Mouse (Mus musculus): ENCODE measurements around the gene AU018091. TPM values are rescaled to one million over a fixed set of nuclear protein-coding genes. Genes with fewer than 3 reads are reported as not detected.

Gene AU018091
- polyA plus RNA-seq, 1 experiment, result 0.66 TPM

DNA sequence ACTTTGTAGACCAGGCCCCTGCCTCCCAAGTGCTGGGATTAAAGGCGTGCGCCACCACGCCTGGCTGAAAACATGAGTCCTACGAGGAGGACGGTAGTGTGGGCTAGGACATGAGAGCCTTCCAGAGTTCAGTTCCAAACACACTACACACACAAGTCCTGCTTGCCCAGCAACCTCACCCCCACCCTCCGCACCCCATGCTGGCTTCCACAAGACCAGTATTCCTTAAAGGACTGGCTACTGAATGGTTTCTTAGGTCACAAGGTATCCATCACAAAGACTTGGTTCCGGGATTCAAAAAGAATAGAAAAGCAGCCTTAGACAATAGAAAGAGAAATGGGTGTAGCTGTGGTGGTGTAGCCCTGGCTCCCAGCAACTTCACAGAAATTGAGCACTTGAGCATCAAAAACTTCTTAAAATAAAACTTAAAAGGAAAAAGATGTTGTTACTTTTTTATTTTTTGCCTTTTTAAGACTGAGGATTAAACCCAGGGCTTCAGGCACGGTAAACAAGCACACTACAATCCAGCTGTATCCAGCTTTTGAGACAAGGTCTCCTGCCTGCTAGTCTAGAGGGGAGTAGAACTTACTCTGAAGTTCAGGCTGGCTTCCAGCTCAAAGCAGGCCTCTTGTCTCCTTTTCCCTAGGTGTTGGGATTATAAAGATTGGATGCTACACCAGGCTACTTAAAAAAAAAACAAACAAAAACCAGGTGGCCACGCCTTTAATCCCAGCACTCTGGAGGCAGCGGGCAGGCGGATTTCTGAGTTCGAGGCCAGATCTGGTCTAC, 43.2 kb upstream of the AU018091 start:
- no peaks in the 10 kb centered on the region for H3K79me3 ChIP-seq (ENCODE audit: low read depth)
- H3K27me3 ChIP-seq (ENCODE audit: control insufficient read depth, insufficient read depth, insufficient read length), result peaks cover 3% of the 10 kb centered on the region
- TF ChIP-seq MAX (IDR thresholded peaks at IDR 0.05) (no peak), MYOD1 (IDR thresholded peaks at IDR 0.05; ENCODE audit: control insufficient read depth, insufficient read length, low read depth) (no peak), FOSL1 (IDR thresholded peaks at IDR 0.05; ENCODE audit: insufficient read depth, low read length, poor library complexity, severe bottlenecking) (no peak), CTCF (IDR thresholded peaks at IDR 0.05; ENCODE audit: control insufficient read depth, insufficient read depth, insufficient read length) (no peak), USF1 (IDR thresholded peaks at IDR 0.05; ENCODE audit: low read depth) (no peak), MYOG (IDR thresholded peaks at IDR 0.05; ENCODE audit: control insufficient read depth, extremely low read depth, insufficient read length) (no peak), CEBPB (IDR thresholded peaks at IDR 0.05; ENCODE audit: low read depth) (no peak)
- no peaks in the 10 kb centered on the region for H3K36me3 ChIP-seq (ENCODE audit: control insufficient read depth, insufficient read depth)
- H3K79me2 ChIP-seq (ENCODE audit: control insufficient read depth, insufficient read depth), result no peaks in the 10 kb centered on the region
- H3ac ChIP-seq (ENCODE audit: control insufficient read depth, insufficient read length, low read depth), result no peak overlapping the region
- H3K4me3 ChIP-seq (ENCODE audit: insufficient read depth, poor library complexity, severe bottlenecking), result no peak overlapping the region

DNA sequence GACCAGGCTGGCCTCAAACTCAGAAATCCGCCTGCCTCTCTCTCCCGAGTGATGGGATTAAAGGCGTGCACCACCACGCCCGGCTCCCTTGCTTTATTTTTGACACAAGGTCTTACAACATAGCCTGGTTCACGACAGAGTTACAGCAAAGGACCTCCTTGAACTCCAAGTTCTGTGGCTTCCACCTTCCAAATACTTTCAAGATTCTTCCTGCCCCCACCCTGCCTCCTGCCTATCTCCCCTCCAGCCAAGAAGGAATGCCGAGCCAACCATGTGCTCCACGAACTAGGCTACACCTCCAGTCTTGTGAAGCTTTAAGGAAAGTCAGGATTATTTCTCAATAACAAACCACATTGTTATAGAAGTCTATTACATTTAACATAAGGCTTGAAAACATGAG, 42.5 kb upstream of the AU018091 start:
- Histone ChIP-seq H3K4me3 (ENCODE audit: insufficient read depth, poor library complexity, severe bottlenecking) (no peak overlapping the region), H3K79me3 (ENCODE audit: low read depth) (no peaks in the 10 kb centered on the region), H3K79me2 (ENCODE audit: control insufficient read depth, insufficient read depth) (no peaks in the 10 kb centered on the region), H3ac (ENCODE audit: control insufficient read depth, insufficient read length, low read depth) (no peak overlapping the region), H3K36me3 (ENCODE audit: control insufficient read depth, insufficient read depth) (no peaks in the 10 kb centered on the region), H3K27me3 (ENCODE audit: control insufficient read depth, insufficient read depth, insufficient read length) (peaks cover 3% of the 10 kb centered on the region)
- TF ChIP-seq FOSL1 (IDR thresholded peaks at IDR 0.05; ENCODE audit: insufficient read depth, low read length, poor library complexity, severe bottlenecking) (no peak), CEBPB (IDR thresholded peaks at IDR 0.05; ENCODE audit: low read depth) (no peak), MYOD1 (IDR thresholded peaks at IDR 0.05; ENCODE audit: control insufficient read depth, insufficient read length, low read depth) (no peak), USF1 (IDR thresholded peaks at IDR 0.05; ENCODE audit: low read depth) (no peak), MAX (IDR thresholded peaks at IDR 0.05) (no peak), MYOG (IDR thresholded peaks at IDR 0.05; ENCODE audit: control insufficient read depth, extremely low read depth, insufficient read length) (no peak), CTCF (IDR thresholded peaks at IDR 0.05; ENCODE audit: control insufficient read depth, insufficient read depth, insufficient read length) (no peak)

GRCm38 (mm10) chr7:3210605-3211004, 41.6 kb upstream of the AU018091 start:
- Histone ChIP-seq H3K79me3 (ENCODE audit: low read depth) (no peaks in the 10 kb centered on the region), H3K79me2 (ENCODE audit: control insufficient read depth, insufficient read depth) (no peaks in the 10 kb centered on the region), H3ac (ENCODE audit: control insufficient read depth, insufficient read length, low read depth) (no peak overlapping the region), H3K27me3 (ENCODE audit: control insufficient read depth, insufficient read depth, insufficient read length) (peaks cover 3% of the 10 kb centered on the region), H3K4me3 (ENCODE audit: insufficient read depth, poor library complexity, severe bottlenecking) (no peak overlapping the region), H3K36me3 (ENCODE audit: control insufficient read depth, insufficient read depth) (no peaks in the 10 kb centered on the region)
- TF ChIP-seq USF1 (IDR thresholded peaks at IDR 0.05; ENCODE audit: low read depth) (no peak), FOSL1 (IDR thresholded peaks at IDR 0.05; ENCODE audit: insufficient read depth, low read length, poor library complexity, severe bottlenecking) (no peak), CEBPB (IDR thresholded peaks at IDR 0.05; ENCODE audit: low read depth) (no peak), MAX (IDR thresholded peaks at IDR 0.05) (no peak), MYOD1 (IDR thresholded peaks at IDR 0.05; ENCODE audit: control insufficient read depth, insufficient read length, low read depth) (no peak), CTCF (IDR thresholded peaks at IDR 0.05; ENCODE audit: control insufficient read depth, insufficient read depth, insufficient read length) (no peak), MYOG (IDR thresholded peaks at IDR 0.05; ENCODE audit: control insufficient read depth, extremely low read depth, insufficient read length) (no peak)

- Histone ChIP-seq H3K27me3 (ENCODE audit: control insufficient read depth, insufficient read depth, insufficient read length) (no peaks in the 10 kb centered on the region), H3K36me3 (ENCODE audit: control insufficient read depth, insufficient read depth) (no peaks in the 10 kb centered on the region), H3K79me3 (ENCODE audit: low read depth) (no peaks in the 10 kb centered on the region), H3ac (ENCODE audit: control insufficient read depth, insufficient read length, low read depth) (no peak overlapping the region), H3K4me3 (ENCODE audit: insufficient read depth, poor library complexity, severe bottlenecking) (no peak overlapping the region), H3K79me2 (ENCODE audit: control insufficient read depth, insufficient read depth) (no peaks in the 10 kb centered on the region)
- TF ChIP-seq CTCF (IDR thresholded peaks at IDR 0.05; ENCODE audit: control insufficient read depth, insufficient read depth, insufficient read length), result no peak
- no peak for TF ChIP-seq FOSL1 (IDR thresholded peaks at IDR 0.05; ENCODE audit: insufficient read depth, low read length, poor library complexity, severe bottlenecking)
- no peak for TF ChIP-seq USF1 (IDR thresholded peaks at IDR 0.05; ENCODE audit: low read depth)
- no peak for TF ChIP-seq MYOD1 (IDR thresholded peaks at IDR 0.05; ENCODE audit: control insufficient read depth, insufficient read length, low read depth)
- no peak for TF ChIP-seq MYOG (IDR thresholded peaks at IDR 0.05; ENCODE audit: control insufficient read depth, extremely low read depth, insufficient read length)
- no peak for TF ChIP-seq MAX (IDR thresholded peaks at IDR 0.05)
- no peak for TF ChIP-seq CEBPB (IDR thresholded peaks at IDR 0.05; ENCODE audit: low read depth)
Measured at GRCm38 (mm10) chr7:3206520-3206919, 37.5 kb upstream of the AU018091 start.

GRCm38 (mm10) chr7:3204628-3205027, 35.6 kb upstream of the AU018091 start:
- Histone ChIP-seq H3ac (ENCODE audit: control insufficient read depth, insufficient read length, low read depth) (no peak overlapping the region), H3K4me3 (ENCODE audit: insufficient read depth, poor library complexity, severe bottlenecking) (no peak overlapping the region), H3K27me3 (ENCODE audit: control insufficient read depth, insufficient read depth, insufficient read length) (no peaks in the 10 kb centered on the region), H3K79me3 (ENCODE audit: low read depth) (no peaks in the 10 kb centered on the region), H3K79me2 (ENCODE audit: control insufficient read depth, insufficient read depth) (no peaks in the 10 kb centered on the region), H3K36me3 (ENCODE audit: control insufficient read depth, insufficient read depth) (no peaks in the 10 kb centered on the region)
- no peak for TF ChIP-seq MAX (IDR thresholded peaks at IDR 0.05)
- no peak for TF ChIP-seq FOSL1 (IDR thresholded peaks at IDR 0.05; ENCODE audit: insufficient read depth, low read length, poor library complexity, severe bottlenecking)
- TF ChIP-seq CTCF (IDR thresholded peaks at IDR 0.05; ENCODE audit: control insufficient read depth, insufficient read depth, insufficient read length), result no peak
- no peak for TF ChIP-seq CEBPB (IDR thresholded peaks at IDR 0.05; ENCODE audit: low read depth)
- no peak for TF ChIP-seq MYOG (IDR thresholded peaks at IDR 0.05; ENCODE audit: control insufficient read depth, extremely low read depth, insufficient read length)
- TF ChIP-seq USF1 (IDR thresholded peaks at IDR 0.05; ENCODE audit: low read depth), result no peak
- no peak for TF ChIP-seq MYOD1 (IDR thresholded peaks at IDR 0.05; ENCODE audit: control insufficient read depth, insufficient read length, low read depth)
